Mouse (Mus musculus) lung, embryonic 14.5 days (tissue): ENCODE measurements around the gene Sntg2. TPM values are rescaled to one million over a fixed set of nuclear protein-coding genes. Genes with fewer than 3 reads are reported as not detected.

ENCODE experiments used
- ATAC-seq: fragments of 200-750 bp; cut with Nextera tagmentation; 2 replicates; pipeline ENCODE4 v1.8.0; 2017; ENCODE audit warnings: mild to moderate bottlenecking, moderate TSS enrichment, moderate library complexity; ENCODE audit not compliant: insufficient read depth
- DNase-seq: peaks from one replicate; pipeline ENCODE4 v3.0.0-alpha.2; 2015
- H3K27ac ChIP-seq: fragments of 300-500 bp; sonication (generic); 2 replicates; pipeline ENCODE4 v1.5.1; 2014; ENCODE audit warnings: low read depth, mild to moderate bottlenecking, moderate library complexity
- H3K27me3 ChIP-seq: fragments of 300-500 bp; sonication (generic); 2 replicates; pipeline ENCODE4 v1.6.1; 2014; ENCODE audit warnings: low read length, control low read depth; ENCODE audit not compliant: insufficient read depth
- H3K36me3 ChIP-seq: fragments of 300-500 bp; sonication (generic); 2 replicates; pipeline ENCODE4 v1.6.1; 2014; ENCODE audit warnings: control low read depth; ENCODE audit not compliant: insufficient read depth
- H3K4me1 ChIP-seq: fragments of 300-500 bp; sonication (generic); 2 replicates; pipeline ENCODE4 v1.6.1; 2014; ENCODE audit warnings: antibody characterized with exemption, control low read depth; ENCODE audit not compliant: insufficient read depth
- H3K4me2 ChIP-seq: fragments of 300-500 bp; sonication (generic); 2 replicates; pipeline ENCODE4 v1.6.1; 2014; ENCODE audit warnings: mild to moderate bottlenecking
- H3K4me3 ChIP-seq: fragments of 300-500 bp; sonication (generic); 2 replicates; pipeline ENCODE4 v1.5.1; 2014; ENCODE audit warnings: low read depth, low read length
- H3K9ac ChIP-seq: fragments of 300-500 bp; sonication (generic); 2 replicates; pipeline ENCODE4 v1.6.1; 2014
- H3K9me3 ChIP-seq: fragments of 300-500 bp; sonication (generic); 2 replicates; pipeline ENCODE4 v1.6.1; 2016; ENCODE audit warnings: low read depth, low read length, control low read depth
- CTCF ChIP-seq: IDR thresholded peaks from 2 replicates; pipeline ENCODE4 v1.5.1; 2016; ENCODE audit warnings: antibody characterized with exemption, low read depth
- WGBS: fragments of 180-500 bp; shearing (Covaris S2); extraction: QIAGEN DNeasy Blood & Tissue Kit; methylation state at CpG from one replicate; pipeline ENCODE4 v1.1.7; 2014; 5-methylcytosine and 5-hydroxymethylcytosine counted together
- polyA plus RNA-seq: library from polyadenylated mRNA; unstranded; fragments of >200 nt; fragmentation: Nextera tagmentation; extraction: Ambion mirVana; gene quantifications from 2 replicates; pipeline ENCODE4 v1.2.1, GENCODE M21; 2014

Sntg2 gene
- polyA plus RNA-seq, 1 experiment from 2014 or later = 11.6 TPM

GRCm38 (mm10) chr12:30208527-30208926 lies 164.6 kb downstream of the Sntg2 start:
- H3K9ac ChIP-seq = no peak overlapping the region
- no peaks in the 10 kb centered on the region for H3K36me3 ChIP-seq
- ATAC-seq = no peak
- no peak overlapping the region for H3K4me2 ChIP-seq
- TF ChIP-seq CTCF = no peak
- H3K27me3 ChIP-seq = no peaks in the 10 kb centered on the region
- H3K4me1 ChIP-seq = no peaks in the 10 kb centered on the region
- no peak overlapping the region for H3K27ac ChIP-seq
- DNase-seq = no peak
- no peaks in the 10 kb centered on the region for H3K9me3 ChIP-seq
- H3K4me3 ChIP-seq = no peak overlapping the region
- 56% methylated on average over 2 of the region's 2 CpGs for WGBS

GRCm38 (mm10) chr12:30208087-30208486 lies 165.1 kb downstream of the Sntg2 start:
- Histone ChIP-seq H3K9me3 (no peaks in the 10 kb centered on the region), H3K36me3 (no peaks in the 10 kb centered on the region), H3K27ac (no peak overlapping the region), H3K4me3 (no peak overlapping the region), H3K27me3 (no peaks in the 10 kb centered on the region), H3K4me2 (no peak overlapping the region), H3K4me1 (no peaks in the 10 kb centered on the region), H3K9ac (no peak overlapping the region)
- no peak for TF ChIP-seq CTCF
- ATAC-seq = no peak
- DNase-seq = no peak
- WGBS = 70% methylated on average over 5 of the region's 5 CpGs

GRCm38 (mm10) chr12:30204457-30204856 lies 168.7 kb downstream of the Sntg2 start:
- 42% methylated on average over 4 of the region's 4 CpGs for WGBS
- Histone ChIP-seq H3K4me3 (no peak overlapping the region), H3K9ac (no peak overlapping the region), H3K27ac (no peak overlapping the region), H3K4me2 (no peak overlapping the region), H3K4me1 (no peaks in the 10 kb centered on the region), H3K27me3 (no peaks in the 10 kb centered on the region), H3K36me3 (no peaks in the 10 kb centered on the region), H3K9me3 (no peaks in the 10 kb centered on the region)
- DNase-seq = peak; percentile 17
- ATAC-seq = no peak
- TF ChIP-seq CTCF = no peak

GRCm38 (mm10) chr12:30202763-30203162 lies 170.4 kb downstream of the Sntg2 start:
- Histone ChIP-seq H3K27ac (no peak overlapping the region), H3K36me3 (no peaks in the 10 kb centered on the region), H3K4me3 (no peak overlapping the region), H3K9me3 (no peaks in the 10 kb centered on the region), H3K4me1 (no peaks in the 10 kb centered on the region), H3K27me3 (no peaks in the 10 kb centered on the region), H3K9ac (no peak overlapping the region), H3K4me2 (no peak overlapping the region)
- WGBS = 92% methylated on average over 1 of the region's 1 CpGs
- ATAC-seq (no peak), DNase-seq (no peak)
- no peak for TF ChIP-seq CTCF

- 77% methylated on average over 5 of the region's 5 CpGs for WGBS
- Histone ChIP-seq H3K27me3 (no peaks in the 10 kb centered on the region), H3K4me1 (no peaks in the 10 kb centered on the region), H3K4me3 (no peak overlapping the region), H3K4me2 (no peak overlapping the region), H3K27ac (no peak overlapping the region), H3K9ac (no peak overlapping the region), H3K9me3 (no peaks in the 10 kb centered on the region), H3K36me3 (no peaks in the 10 kb centered on the region)
- DNase-seq = no peak
- TF ChIP-seq CTCF = no peak
- no peak for ATAC-seq
These were observed 172.1 kb downstream of the Sntg2 start for GRCm38 (mm10) chr12:30201031-30201430.

- Histone ChIP-seq H3K36me3 (no peaks in the 10 kb centered on the region), H3K4me3 (no peak overlapping the region), H3K4me1 (no peaks in the 10 kb centered on the region), H3K4me2 (no peak overlapping the region), H3K27me3 (no peaks in the 10 kb centered on the region), H3K9me3 (no peaks in the 10 kb centered on the region), H3K27ac (no peak overlapping the region), H3K9ac (no peak overlapping the region)
- 88% methylated on average over 7 of the region's 7 CpGs for WGBS
- ATAC-seq = no peak
- TF ChIP-seq CTCF = no peak
- DNase-seq = no peak
These were observed 172.6 kb downstream of the Sntg2 start for GRCm38 (mm10) chr12:30200621-30201020.

- TF ChIP-seq CTCF = peak; percentile 79
- Histone ChIP-seq H3K9ac (no peak overlapping the region), H3K4me3 (no peak overlapping the region), H3K9me3 (no peaks in the 10 kb centered on the region), H3K36me3 (no peaks in the 10 kb centered on the region), H3K27ac (no peak overlapping the region), H3K4me1 (no peaks in the 10 kb centered on the region), H3K27me3 (no peaks in the 10 kb centered on the region), H3K4me2 (no peak overlapping the region)
- WGBS = 22% methylated on average over 2 of the region's 2 CpGs
- DNase-seq (peak; percentile 82), ATAC-seq (peak; percentile 28; the same call in 1 of the 2 replicates)
These were observed 173.4 kb downstream of the Sntg2 start for GRCm38 (mm10) chr12:30199735-30200134.

GRCm38 (mm10) chr12:30198250-30198649 lies 174.9 kb downstream of the Sntg2 start:
- Histone ChIP-seq H3K4me3 (no peak overlapping the region), H3K4me1 (no peaks in the 10 kb centered on the region), H3K27ac (no peak overlapping the region), H3K4me2 (no peak overlapping the region), H3K36me3 (no peaks in the 10 kb centered on the region), H3K9ac (no peak overlapping the region), H3K27me3 (no peaks in the 10 kb centered on the region), H3K9me3 (no peaks in the 10 kb centered on the region)
- WGBS = 79% methylated on average over 1 of the region's 1 CpGs
- ATAC-seq (no peak), DNase-seq (no peak)
- no peak for TF ChIP-seq CTCF
